ENCODE assay signal across 13 mouse cellular contexts in genomic region chr9:57803047-57803446, GRCm38 (mm10). TPM values are rescaled to one million over a fixed set of nuclear protein-coding genes. Genes with fewer than 3 reads are reported as not detected.
DNase-seq lines count a peak whose midpoint lies in the region; ATAC-seq and TF ChIP-seq lines count a peak whose summit lies in the region.
"Had no signal": no experiment of that assay in that cellular context is flagged by ENCODE, and none has a peak within 500 bp of the region (broad histone marks: within the 10 kb centered on the region; RNA-seq: fewer than 3 reads in every experiment).

No protein-coding gene starts in this region.

- no peaks in the 10 kb centered on the region for H3K9me3 ChIP-seq in forebrain, embryonic 12.5 days
- no peaks in the 10 kb centered on the region for H3K9me3 ChIP-seq in forebrain, postnatal 0 days (ENCODE audit: low read length)

- H3K4me3 ChIP-seq in forebrain, embryonic 12.5 days (replicated peaks) = no peak overlapping the region
- H3K4me3 ChIP-seq in forebrain, postnatal 0 days (ENCODE audit: low read depth, low read length) = no peak overlapping the region
- H3K4me3 ChIP-seq: heart, adult 2 months; myocyte had no signal

- no peak overlapping the region for H3K9ac ChIP-seq in forebrain, embryonic 12.5 days
- H3K9ac ChIP-seq in forebrain, postnatal 0 days = no peak overlapping the region
- H3K9ac ChIP-seq: lung, embryonic 14.5 days had no signal

- peaks cover 45% of the 10 kb centered on the region for H3K4me1 ChIP-seq in forebrain, embryonic 12.5 days
- H3K4me1 ChIP-seq in forebrain, postnatal 0 days (ENCODE audit: insufficient read depth) = no peaks in the 10 kb centered on the region

- no peak for DNase-seq in forebrain, postnatal 0 days
- DNase-seq in left cerebral cortex, adult 18-20 months (ENCODE audit: low spot score in 2 of 2) = peak; percentile 15 to 30
- DNase-seq in left cerebral cortex, postnatal 36 days (ENCODE audit: low spot score in 2 of 2) = no peak
- DNase-seq in right cerebral cortex, adult 2 months (ENCODE audit: low spot score in 2 of 2) = peak; percentile 17 to 22
- DNase-seq in right cerebral cortex, postnatal 10 days (ENCODE audit: low spot score in 2 of 2) = no peak
- DNase-seq in layer of hippocampus, postnatal 25 days (ENCODE audit: extremely low spot score in 1 of 2, low spot score in 1 of 2) = no peak
- no peak for DNase-seq in thymus, postnatal 25 days
- DNase-seq: cerebellum, adult 8-10 months; heart, adult 2 months; kidney, adult 8-10 months had no signal

- TF ChIP-seq CTCF in forebrain, postnatal 0 days (IDR thresholded peaks at IDR 0.05; ENCODE audit: low read depth) = no peak

- peak overlapping the region; percentile 9; the same call in 1 of the 2 replicates for H3K27ac ChIP-seq in forebrain, embryonic 12.5 days
- H3K27ac ChIP-seq in forebrain, postnatal 0 days (ENCODE audit: low read depth, low read length) = no peak overlapping the region
- H3K27ac ChIP-seq: heart, adult 2 months had no signal

- H3K27me3 ChIP-seq in forebrain, embryonic 12.5 days = no peaks in the 10 kb centered on the region; the same call in 1 of the 2 replicates
- H3K27me3 ChIP-seq in forebrain, postnatal 0 days (ENCODE audit: insufficient read depth, low read length) = no peaks in the 10 kb centered on the region

- peaks cover 18% of the 10 kb centered on the region for H3K36me3 ChIP-seq in forebrain, embryonic 12.5 days (replicated peaks)
- peaks cover 5% of the 10 kb centered on the region; the same call in 1 of the 2 replicates for H3K36me3 ChIP-seq in forebrain, postnatal 0 days (ENCODE audit: insufficient read depth)

- WGBS in forebrain, embryonic 12.5 days = 19% methylated on average over 3 of the region's 3 CpGs
- WGBS in forebrain, postnatal 0 days = 25% methylated on average over 3 of the region's 3 CpGs

- intact Hi-C loops in left cerebral cortex, postnatal 36 days (cut with DNase I) = no loop called here

- no peak overlapping the region for H3K4me2 ChIP-seq in forebrain, embryonic 12.5 days
- H3K4me2 ChIP-seq in forebrain, postnatal 0 days (ENCODE audit: low read depth) = no peak overlapping the region
- H3K4me2 ChIP-seq: lung, embryonic 14.5 days had no signal

- ATAC-seq in forebrain, embryonic 12.5 days (ENCODE audit: low FRiP score) = no peak
- ATAC-seq in forebrain, postnatal 0 days = no peak

RNA-seq across cellular contexts. Expression of gene Arid3b, which starts 33.5 kb away (rescaled TPM):
- 20.3 and 20.6 TPM in 2 replicates for polyA plus RNA-seq in forebrain, embryonic 12.5 days (2016; fragmentation: Nextera tagmentation; extraction: Ambion mirVana)
- total RNA-seq in forebrain, postnatal 0 days (2014; rRNA removed) = 4.7 and 5.5 TPM in 2 replicates
- polyA plus RNA-seq in forebrain, postnatal 0 days (2015; fragmentation: Nextera tagmentation; extraction: Ambion mirVana) = 3.1 and 3.8 TPM in 2 replicates
- total RNA-seq in left cerebral cortex, adult 18-20 months (2021) = 10 to 100 TPM; 12.3 to 13.5 TPM
- total RNA-seq in left cerebral cortex, postnatal 36 days (2021) = 10 to 100 TPM in 1 of 2 experiments, 1 to 10 TPM in 1; 6.4 to 13.5 TPM
- 1 to 10 TPM; 4.8 to 9.9 TPM for total RNA-seq in layer of hippocampus, postnatal 25 days (2021)

RNA-seq across cellular contexts. Expression of gene Clk3, which starts 37.4 kb away (rescaled TPM):
- polyA plus RNA-seq in forebrain, embryonic 12.5 days (2016; fragmentation: Nextera tagmentation; extraction: Ambion mirVana) = 90.2 and 96.7 TPM in 2 replicates
- total RNA-seq in forebrain, postnatal 0 days (2014; rRNA removed) = 79.7 and 105 TPM in 2 replicates
- 55.4 and 61.7 TPM in 2 replicates for polyA plus RNA-seq in forebrain, postnatal 0 days (2015; fragmentation: Nextera tagmentation; extraction: Ambion mirVana)
- 10 to 100 TPM; 77.8 to 88.3 TPM for total RNA-seq in left cerebral cortex, adult 18-20 months (2021)
- 10 to 100 TPM; 69.2 to 84.8 TPM for total RNA-seq in left cerebral cortex, postnatal 36 days (2021)
- 10 to 100 TPM; 72.9 to 75.2 TPM for total RNA-seq in layer of hippocampus, postnatal 25 days (2021)

Comparison
In these comparisons a context has a peak if more than half of its experiments do, and no peak if none do; other contexts are left out.
1. DNase-seq: peak in left cerebral cortex, adult 18-20 months (2 of 2) and right cerebral cortex, adult 2 months (2 of 2); none in forebrain, postnatal 0 days (single experiment), left cerebral cortex, postnatal 36 days (0 of 2), right cerebral cortex, postnatal 10 days (0 of 2), layer of hippocampus, postnatal 25 days (0 of 2) and thymus, postnatal 25 days (single experiment).